Mouse (Mus musculus): ENCODE results near the gene Ugt1a5.

GRCm38 (mm10) chr1:88249596-88249995 lies 83.8 kb downstream of the Ugt1a5 start:
- no peak for TF ChIP-seq GATA1 (IDR thresholded peaks at IDR 0.05; ENCODE audit: borderline replicate concordance, low read length)
- no peak for TF ChIP-seq FLI1 (IDR thresholded peaks at IDR 0.05; ENCODE audit: low read length)

Data from megakaryocyte, embryonic 14.5 days (primary cell).